8 mouse cellular contexts compared by ENCODE assay signal in genomic region chr17:35836178-35836965, GRCm38 (mm10). TPM values are rescaled to one million over a fixed set of nuclear protein-coding genes. Genes with fewer than 3 reads are reported as not detected.
DNase-seq lines count a peak whose midpoint lies in the region; ATAC-seq lines count a peak whose summit lies in the region.

No protein-coding gene starts in this region.

- intact Hi-C loops in gastrocnemius, postnatal 36 days (cut with DNase I): loop anchor here (2.0 kb wide), 1 partner anchor 36 kb away; no protein-coding TSS in a partner anchor

- whole genome bisulfite sequencing in limb, embryonic 10.5 days: 9% methylated on average over 24 of the region's 24 CpGs
- WGBS in midbrain, embryonic 12.5 days: 8% methylated on average over 24 of the region's 24 CpGs

- peaks cover 28% of the 10 kb centered on the region for H3K4me1 ChIP-seq in limb, embryonic 10.5 days
- peaks cover 35% of the 10 kb centered on the region for H3K4me1 ChIP-seq in midbrain, embryonic 12.5 days

- H3K9ac ChIP-seq in midbrain, embryonic 12.5 days (replicated peaks): peak overlapping the region; percentile 99

- peaks cover 57% of the 10 kb centered on the region for H3K36me3 ChIP-seq in limb, embryonic 10.5 days
- peaks cover 48% of the 10 kb centered on the region for H3K36me3 ChIP-seq in midbrain, embryonic 12.5 days

- ATAC-seq in cerebellum, adult (ENCODE audit: insufficient number of reproducible peaks, low FRiP score, low TSS enrichment): no peak
- no peak for ATAC-seq in midbrain, embryonic 12.5 days (ENCODE audit: low FRiP score, low read depth)

- H3K27ac ChIP-seq in limb, embryonic 10.5 days: peak overlapping the region; percentile 98
- peak overlapping the region; percentile 99 for H3K27ac ChIP-seq in midbrain, embryonic 12.5 days (replicated peaks)

- peak; percentile 85 for DNase-seq in cerebellum, adult 11 months
- DNase-seq in embryo, embryonic 9.5 days (ENCODE audit: extremely low spot score): peak; percentile 72
- peak; percentile 60 to 79 for DNase-seq in gastrocnemius, postnatal 36 days
- DNase-seq in kidney, adult 11 months: peak; percentile 90
- DNase-seq in limb, embryonic 10.5 days (ENCODE audit: low spot score): peak; percentile 67
- peak; percentile 71 for DNase-seq in spleen, adult 12 weeks (ENCODE audit: low spot score)

- no peaks in the 10 kb centered on the region for H3K27me3 ChIP-seq in limb, embryonic 10.5 days (ENCODE audit: low read depth, poor library complexity, severe bottlenecking)
- no peaks in the 10 kb centered on the region for H3K27me3 ChIP-seq in midbrain, embryonic 12.5 days

- peak overlapping the region; percentile 85 for H3K4me3 ChIP-seq in limb, embryonic 10.5 days
- peak overlapping the region; percentile 89 for H3K4me3 ChIP-seq in midbrain, embryonic 12.5 days

- H3K4me2 ChIP-seq in midbrain, embryonic 12.5 days (replicated peaks): peak overlapping the region; percentile 89

- no peaks in the 10 kb centered on the region for H3K9me3 ChIP-seq in limb, embryonic 10.5 days (replicated peaks)
- no peaks in the 10 kb centered on the region for H3K9me3 ChIP-seq in midbrain, embryonic 12.5 days

RNA-seq across cellular contexts. Expression of gene Tubb5, which starts 1.7 kb away (rescaled TPM):
- 10 to 100 TPM; 34.7 to 38.6 TPM for total RNA-seq in gastrocnemius, postnatal 36 days (2021)
- 1,509 and 1,575 TPM in 2 replicates for polyA plus RNA-seq in limb, embryonic 10.5 days (2016; fragmentation: Nextera tagmentation; extraction: Ambion mirVana)
- 1,535 and 1,561 TPM in 2 replicates for polyA plus RNA-seq in midbrain, embryonic 12.5 days (2016; fragmentation: Nextera tagmentation; extraction: Ambion mirVana)

RNA-seq across cellular contexts. Expression of gene Mdc1, which starts 4.9 kb away (rescaled TPM):
- 1 to 10 TPM; 2.9 to 3.5 TPM for total RNA-seq in gastrocnemius, postnatal 36 days (2021)
- 23.2 and 27.3 TPM in 2 replicates for polyA plus RNA-seq in limb, embryonic 10.5 days (2016; fragmentation: Nextera tagmentation; extraction: Ambion mirVana)
- 19.1 and 20.3 TPM in 2 replicates for polyA plus RNA-seq in midbrain, embryonic 12.5 days (2016; fragmentation: Nextera tagmentation; extraction: Ambion mirVana)

RNA-seq across cellular contexts. Expression of gene Flot1, which starts 13.3 kb away (rescaled TPM):
- 10 to 100 TPM; 44.0 to 44.1 TPM for total RNA-seq in gastrocnemius, postnatal 36 days (2021)
- polyA plus RNA-seq in limb, embryonic 10.5 days (2016; fragmentation: Nextera tagmentation; extraction: Ambion mirVana): 43.0 and 49.7 TPM in 2 replicates
- polyA plus RNA-seq in midbrain, embryonic 12.5 days (2016; fragmentation: Nextera tagmentation; extraction: Ambion mirVana): 49.0 and 53.5 TPM in 2 replicates

RNA-seq across cellular contexts. Expression of gene Ier3, which starts 14.9 kb away (rescaled TPM):
- 1 to 10 TPM; 5.3 to 5.4 TPM for total RNA-seq in gastrocnemius, postnatal 36 days (2021)
- 4.5 and 5.5 TPM in 2 replicates for polyA plus RNA-seq in limb, embryonic 10.5 days (2016; fragmentation: Nextera tagmentation; extraction: Ambion mirVana)
- polyA plus RNA-seq in midbrain, embryonic 12.5 days (2016; fragmentation: Nextera tagmentation; extraction: Ambion mirVana): 5.4 and 7.5 TPM in 2 replicates

RNA-seq across cellular contexts. Expression of gene Nrm, which starts 24.7 kb away (rescaled TPM):
- 1 to 10 TPM; 1.6 to 2.0 TPM for total RNA-seq in gastrocnemius, postnatal 36 days (2021)
- 61.7 and 67.1 TPM in 2 replicates for polyA plus RNA-seq in limb, embryonic 10.5 days (2016; fragmentation: Nextera tagmentation; extraction: Ambion mirVana)
- 48.5 and 48.6 TPM in 2 replicates for polyA plus RNA-seq in midbrain, embryonic 12.5 days (2016; fragmentation: Nextera tagmentation; extraction: Ambion mirVana)
